Comparison of ENCODE assay signal across 19 mouse cellular contexts in genomic region chr16:45966604-45967003, GRCm38 (mm10). TPM values are rescaled to one million over a fixed set of nuclear protein-coding genes. Genes with fewer than 3 reads are reported as not detected.
A peak's percentile ranks its signal among the peaks of the same experiment; 100 is the strongest.
DNase-seq lines count a peak whose midpoint lies in the region; ATAC-seq and TF ChIP-seq lines count a peak whose summit lies in the region.
"Had no signal": no experiment of that assay in that cellular context is flagged by ENCODE, and none has a peak within 500 bp of the region (broad histone marks: within the 10 kb centered on the region; RNA-seq: fewer than 3 reads in every experiment).

No protein-coding gene starts in this region.

- H3K4me2 ChIP-seq in liver, embryonic 11.5 days, result no peak overlapping the region
- no peak overlapping the region for H3K4me2 ChIP-seq in intestine, embryonic 15.5 days (replicated peaks)
- no peak overlapping the region for H3K4me2 ChIP-seq in liver, embryonic 15.5 days
- H3K4me2 ChIP-seq: hindbrain, embryonic 15.5 days had no signal

- H3K9ac ChIP-seq in liver, embryonic 11.5 days (ENCODE audit: low read depth, low read length), result no peak overlapping the region
- H3K9ac ChIP-seq in intestine, embryonic 15.5 days, result no peak overlapping the region
- H3K9ac ChIP-seq in liver, embryonic 15.5 days, result no peak overlapping the region
- H3K9ac ChIP-seq: hindbrain, embryonic 15.5 days; liver, embryonic 14.5 days had no signal

- no peaks in the 10 kb centered on the region for H3K9me3 ChIP-seq in liver, embryonic 11.5 days (ENCODE audit: control insufficient read depth, low read length)
- no peaks in the 10 kb centered on the region for H3K9me3 ChIP-seq in intestine, embryonic 15.5 days
- H3K9me3 ChIP-seq in liver, embryonic 15.5 days (replicated peaks), result no peaks in the 10 kb centered on the region
- H3K9me3 ChIP-seq: hindbrain, embryonic 15.5 days; limb, embryonic 10.5 days had no signal

- no peak overlapping the region for H3K4me3 ChIP-seq in liver, embryonic 11.5 days (ENCODE audit: low read depth, low read length)
- no peak overlapping the region for H3K4me3 ChIP-seq in brown adipose tissue, adult 24 weeks (ENCODE audit: insufficient read depth, low read depth, low read length)
- H3K4me3 ChIP-seq in intestine, embryonic 15.5 days (replicated peaks), result no peak overlapping the region
- no peak overlapping the region for H3K4me3 ChIP-seq in liver, embryonic 15.5 days (replicated peaks)
- no peak overlapping the region for H3K4me3 ChIP-seq in gastrocnemius, adult 2 months
- H3K4me3 ChIP-seq: hindbrain, embryonic 15.5 days; limb, embryonic 10.5 days had no signal

- ATAC-seq in liver, embryonic 11.5 days (replicated peaks; ENCODE audit: low FRiP score), result no peak
- peak; percentile 61 for ATAC-seq in intestine, embryonic 15.5 days
- peak; percentile 51 for ATAC-seq in liver, embryonic 15.5 days (ENCODE audit: insufficient read depth)

- no peak for DNase-seq in liver, embryonic 11.5 days (ENCODE audit: low spot score)
- DNase-seq in liver, result no peak
- DNase-seq in gastrocnemius, adult 8-10 months (ENCODE audit: low spot score in 2 of 2), result no peak
- no peak for DNase-seq in gastrocnemius, adult 2 months
- DNase-seq: cerebellum, adult 2 months; cerebellum, postnatal 36 days; gastrocnemius, postnatal 14 days; heart, adult 18-20 months; heart, postnatal 36 days; retina, postnatal 1 day; right cerebral cortex, postnatal 4 days had no signal

- H3K4me1 ChIP-seq in liver, embryonic 11.5 days (replicated peaks; ENCODE audit: control insufficient read depth, insufficient read depth, low read length), result no peaks in the 10 kb centered on the region
- H3K4me1 ChIP-seq in brown adipose tissue, adult 24 weeks (ENCODE audit: control insufficient read depth, insufficient read depth, insufficient read length, low read length), result no peaks in the 10 kb centered on the region; the same call in 1 of the 2 replicates
- H3K4me1 ChIP-seq in intestine, embryonic 15.5 days (replicated peaks), result peaks cover 15% of the 10 kb centered on the region
- no peaks in the 10 kb centered on the region for H3K4me1 ChIP-seq in liver, embryonic 15.5 days (replicated peaks)
- H3K4me1 ChIP-seq: hindbrain, embryonic 15.5 days; limb, embryonic 10.5 days had no signal

- intact Hi-C loops in gastrocnemius, adult 2 months (cut with DNase I), result loop anchor here (1.0 to 5.0 kb wide), 3 partner anchors 56 to 209 kb away; no protein-coding TSS in a partner anchor

- H3K36me3 ChIP-seq in liver, embryonic 11.5 days (ENCODE audit: control insufficient read depth, insufficient read depth, low read length), result no peaks in the 10 kb centered on the region
- H3K36me3 ChIP-seq in intestine, embryonic 15.5 days, result no peaks in the 10 kb centered on the region
- H3K36me3 ChIP-seq in liver, embryonic 15.5 days (replicated peaks), result no peaks in the 10 kb centered on the region
- H3K36me3 ChIP-seq: limb, embryonic 10.5 days had no signal

- 40% methylated on average over 5 of the region's 5 CpGs for WGBS in liver, embryonic 11.5 days
- 24% methylated on average over 5 of the region's 5 CpGs for WGBS in intestine, embryonic 15.5 days
- 38% methylated on average over 5 of the region's 5 CpGs for WGBS in liver, embryonic 15.5 days (ENCODE audit: insufficient replicate concordance)

- 0 out of 2 replicates have a peak overlapping the region, but pooled peaks have one; percentile 3 for H3K27ac ChIP-seq in liver, embryonic 11.5 days (ENCODE audit: low read depth, low read length)
- H3K27ac ChIP-seq in brown adipose tissue, adult 24 weeks (replicated peaks; ENCODE audit: low read depth, low read length), result peak overlapping the region; percentile 81
- no peak overlapping the region for H3K27ac ChIP-seq in intestine, embryonic 15.5 days
- H3K27ac ChIP-seq in liver, embryonic 15.5 days (replicated peaks), result 0 out of 2 replicates have a peak overlapping the region, but pooled peaks have one; percentile 12
- H3K27ac ChIP-seq in gastrocnemius, adult 2 months, result no peak overlapping the region
- H3K27ac ChIP-seq: hindbrain, embryonic 15.5 days; limb, embryonic 10.5 days; liver, embryonic 14.5 days had no signal

- H3K27me3 ChIP-seq in liver, embryonic 11.5 days (replicated peaks; ENCODE audit: control insufficient read depth, insufficient read depth, low read length), result no peaks in the 10 kb centered on the region
- H3K27me3 ChIP-seq in intestine, embryonic 15.5 days (replicated peaks), result no peaks in the 10 kb centered on the region
- H3K27me3 ChIP-seq in liver, embryonic 15.5 days, result no peaks in the 10 kb centered on the region
- H3K27me3 ChIP-seq: hindbrain, embryonic 15.5 days had no signal

- TF ChIP-seq CTCF in gastrocnemius, adult 2 months (IDR thresholded peaks at IDR 0.05), result no peak

RNA-seq across cellular contexts. Expression of gene Phldb2, which starts 13.2 kb away (rescaled TPM):
- 24.3 and 25.9 TPM in 2 replicates for polyA plus RNA-seq in liver, embryonic 11.5 days (2014; fragmentation: Nextera tagmentation; extraction: Ambion mirVana)
- 2.6 and 2.7 TPM in 2 replicates for polyA plus RNA-seq in brown adipose tissue, adult 24 weeks (2012; ENCODE audit: insufficient read depth, insufficient read length, missing spikeins)
- 28.7 and 31.8 TPM in 2 replicates for polyA plus RNA-seq in intestine, embryonic 15.5 days (2015; fragmentation: Nextera tagmentation; extraction: Ambion mirVana)
- polyA plus RNA-seq in liver, embryonic 15.5 days (2015; fragmentation: Nextera tagmentation; extraction: Ambion mirVana), result 12.4 and 14.1 TPM in 2 replicates
- 1 to 10 TPM; 4.5 to 8.7 (median 5.8) TPM for total RNA-seq in gastrocnemius, adult 8-10 months (2022)
- total RNA-seq in gastrocnemius, adult 2 months (2021), result 1 to 10 TPM; 5.2 to 6.8 TPM
- total RNA-seq: megakaryocyte-erythroid progenitor cell, adult 5-6 weeks; neutrophil, adult 5-6 weeks had no signal

RNA-seq across cellular contexts. Expression of gene Plcxd2, which starts 43.4 kb away (rescaled TPM):
- polyA plus RNA-seq in liver, embryonic 11.5 days (2014; fragmentation: Nextera tagmentation; extraction: Ambion mirVana), result 3.5 and 3.8 TPM in 2 replicates
- 0.20 and 0.38 TPM in 2 replicates for polyA plus RNA-seq in brown adipose tissue, adult 24 weeks (2012; ENCODE audit: insufficient read depth, insufficient read length, missing spikeins)
- polyA plus RNA-seq in intestine, embryonic 15.5 days (2015; fragmentation: Nextera tagmentation; extraction: Ambion mirVana), result 2.5 and 2.7 TPM in 2 replicates
- 2.9 and 3.3 TPM in 2 replicates for polyA plus RNA-seq in liver, embryonic 15.5 days (2015; fragmentation: Nextera tagmentation; extraction: Ambion mirVana)
- total RNA-seq in gastrocnemius, adult 8-10 months (2022), result under 1 TPM; 0.10 to 0.18 (median 0.15) TPM
- total RNA-seq in gastrocnemius, adult 2 months (2021), result under 1 TPM; 0.17 to 0.23 TPM

Comparison
In these comparisons a context has a peak if more than half of its experiments do, and no peak if none do; other contexts are left out.
1. H3K27ac ChIP-seq: peak in liver, embryonic 11.5 days (single experiment), brown adipose tissue, adult 24 weeks (single experiment) and liver, embryonic 15.5 days (single experiment); none in intestine, embryonic 15.5 days (single experiment) and gastrocnemius, adult 2 months (single experiment).